Mouse (Mus musculus): ENCODE data around the gene Tfap2b. TPM values are rescaled to one million over a fixed set of nuclear protein-coding genes. Genes with fewer than 3 reads are reported as not detected.

Gene Tfap2b
- 0.27 and 0.68 TPM in 2 replicates for polyA plus RNA-seq (2015; fragmentation: Nextera tagmentation; extraction: Ambion mirVana)

DNA sequence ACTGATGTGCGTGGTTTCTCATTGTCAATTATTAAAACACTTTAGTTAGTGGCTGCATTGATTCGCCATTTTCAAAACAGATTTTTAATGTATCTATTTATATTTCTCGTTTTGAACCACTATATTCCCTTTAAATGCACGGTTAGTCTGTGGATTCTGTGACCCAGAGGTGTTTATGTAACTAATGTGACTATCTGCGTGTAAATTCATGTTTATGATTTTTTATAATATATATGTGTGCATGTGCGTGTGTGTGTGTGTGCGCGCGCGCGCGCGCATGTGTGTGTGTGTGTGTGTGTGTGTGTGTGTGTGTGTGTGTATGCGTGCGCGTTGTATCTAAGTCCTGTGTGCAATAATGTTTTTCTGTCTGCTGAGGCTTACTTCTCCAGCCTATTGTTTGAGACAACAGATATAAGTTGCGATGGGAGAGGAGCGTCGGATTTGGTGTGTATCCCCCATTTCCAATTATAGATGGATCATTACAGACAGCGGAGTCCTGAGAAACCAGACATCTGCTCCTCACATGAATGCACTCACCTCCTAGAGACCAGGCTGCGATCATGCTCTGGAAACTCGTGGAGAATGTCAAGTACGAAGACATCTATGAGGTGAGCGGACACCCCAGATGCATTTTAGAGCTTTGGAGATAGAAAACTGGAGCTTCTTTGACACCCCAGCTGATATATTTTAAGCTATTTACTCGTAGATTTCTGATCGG lies at the start of gene Tfap2b:
Gene Tfap2b, plus strand, starts transcription at position 274 of the 718 bp plus-strand sequence.
- 0 out of 2 replicates have a peak within 1 kb of the TSS, but pooled peaks have one; percentile 1 for H3K9ac ChIP-seq
- WGBS: 1% methylated on average over 26 of the region's 26 CpGs

DNA sequence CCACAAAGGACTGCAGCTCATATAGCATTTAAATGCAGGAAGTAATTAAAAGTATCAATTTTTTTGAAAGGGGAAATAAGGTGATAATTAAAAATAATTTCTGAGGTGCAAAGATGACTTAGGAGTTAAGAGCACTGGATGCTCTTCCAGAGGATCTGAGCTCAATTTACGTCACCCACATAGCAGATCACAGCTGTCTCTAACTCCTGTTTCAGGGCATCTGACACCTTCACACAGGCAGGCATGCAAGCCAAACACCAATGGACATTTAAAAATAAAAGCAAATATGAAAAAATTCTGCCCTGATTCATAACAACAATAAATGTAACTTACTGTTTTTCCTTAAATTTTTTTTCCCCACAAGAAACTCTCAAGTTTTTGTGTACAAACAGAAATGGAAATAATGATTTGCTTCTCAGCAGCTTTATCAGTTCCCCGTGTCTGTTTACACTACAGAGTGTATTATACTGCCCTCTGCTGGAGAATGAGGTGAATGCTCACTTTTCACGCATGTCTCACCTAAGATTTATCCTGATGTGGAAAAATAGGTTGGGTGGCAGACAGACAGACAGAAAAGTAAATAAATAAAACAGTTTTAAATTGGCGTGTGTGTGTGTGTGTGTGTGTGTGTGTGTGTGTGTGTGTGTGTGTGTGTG lies 29.8 kb upstream of the Tfap2b start:
- WGBS: 4% methylated on average over 4 of the region's 4 CpGs
- H3K27ac ChIP-seq (replicated peaks): no peak overlapping the region

More for the DNA sequence above, at the start of gene Tfap2b:
- peaks cover 68% of the 10 kb centered on the region for H3K27me3 ChIP-seq (replicated peaks)
- no peaks in the 10 kb centered on the region for H3K36me3 ChIP-seq
- H3K4me2 ChIP-seq: peak within 1 kb of the TSS; percentile 62
- H3K4me1 ChIP-seq: peaks cover 4% of the 10 kb centered on the region; the same call in 1 of the 2 replicates
- ATAC-seq (ENCODE audit: extremely low read depth, insufficient number of reproducible peaks, low FRiP score, low TSS enrichment): no peak
- H3K9me3 ChIP-seq: no peaks in the 10 kb centered on the region
- H3K4me3 ChIP-seq: peak within 1 kb of the TSS; percentile 42
- H3K27ac ChIP-seq (replicated peaks): no peak within 1 kb of the TSS

DNA sequence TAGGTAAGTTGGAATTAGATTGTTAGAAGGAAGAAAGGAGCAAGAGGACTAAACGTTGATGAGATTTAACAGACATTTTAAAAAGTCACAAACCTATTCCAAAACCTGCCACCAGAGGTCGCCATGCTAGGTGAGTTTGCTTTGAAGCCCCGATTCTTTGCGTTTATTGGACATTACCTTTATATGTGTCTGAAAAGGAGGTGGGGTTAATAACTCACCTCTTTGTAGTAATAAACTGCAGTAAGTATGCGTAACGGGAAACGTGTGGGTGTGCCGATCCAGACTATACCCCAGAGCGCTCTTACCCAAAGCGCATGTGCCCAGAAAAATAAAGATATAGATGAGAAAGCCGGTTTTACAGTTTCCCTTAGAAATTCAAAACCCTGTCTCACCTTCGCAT lies 3.1 kb upstream of the Tfap2b start:
- ATAC-seq (ENCODE audit: extremely low read depth, insufficient number of reproducible peaks, low FRiP score, low TSS enrichment): no peak
- 2% methylated on average over 12 of the region's 12 CpGs for WGBS
- Histone ChIP-seq H3K27me3 (replicated peaks) (peaks cover 41% of the 10 kb centered on the region), H3K27ac (replicated peaks) (no peak overlapping the region), H3K4me1 (peaks cover 4% of the 10 kb centered on the region; the same call in 1 of the 2 replicates), H3K4me3 (peak overlapping the region; percentile 46), H3K4me2 (peak overlapping the region; percentile 68), H3K36me3 (no peaks in the 10 kb centered on the region), H3K9ac (no peak overlapping the region), H3K9me3 (no peaks in the 10 kb centered on the region)

More for the DNA sequence above, 29.8 kb upstream of the Tfap2b start:
- no peak for ATAC-seq (ENCODE audit: extremely low read depth, insufficient number of reproducible peaks, low FRiP score, low TSS enrichment)
- Histone ChIP-seq H3K4me3 (no peak overlapping the region), H3K4me1 (no peaks in the 10 kb centered on the region), H3K9ac (no peak overlapping the region), H3K27me3 (replicated peaks) (0 out of 2 replicates have a peak, but pooled peaks cover 4% of the 10 kb centered on the region), H3K36me3 (no peaks in the 10 kb centered on the region), H3K9me3 (no peaks in the 10 kb centered on the region), H3K4me2 (no peak overlapping the region)

DNA sequence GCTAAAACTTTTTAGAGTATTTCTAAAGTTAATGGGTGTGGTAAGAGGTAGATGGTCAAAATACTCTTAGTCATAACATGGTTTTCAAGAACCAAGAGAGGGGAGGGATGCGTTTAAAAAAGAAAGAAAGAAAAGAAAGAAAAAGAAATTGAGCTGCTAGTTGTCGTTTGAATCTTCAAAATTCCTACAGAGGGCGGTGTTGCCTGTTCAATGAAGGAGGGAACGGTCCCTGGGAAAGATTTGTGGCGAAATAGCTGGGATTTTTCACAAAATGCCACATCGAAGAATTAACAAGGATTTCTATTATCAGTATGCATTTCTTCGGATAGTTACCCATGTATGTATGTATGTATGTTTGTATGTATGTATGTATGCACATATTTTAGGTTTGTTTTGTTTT lies 2.5 kb upstream of the Tfap2b start:
- H3K36me3 ChIP-seq: no peaks in the 10 kb centered on the region

DNA sequence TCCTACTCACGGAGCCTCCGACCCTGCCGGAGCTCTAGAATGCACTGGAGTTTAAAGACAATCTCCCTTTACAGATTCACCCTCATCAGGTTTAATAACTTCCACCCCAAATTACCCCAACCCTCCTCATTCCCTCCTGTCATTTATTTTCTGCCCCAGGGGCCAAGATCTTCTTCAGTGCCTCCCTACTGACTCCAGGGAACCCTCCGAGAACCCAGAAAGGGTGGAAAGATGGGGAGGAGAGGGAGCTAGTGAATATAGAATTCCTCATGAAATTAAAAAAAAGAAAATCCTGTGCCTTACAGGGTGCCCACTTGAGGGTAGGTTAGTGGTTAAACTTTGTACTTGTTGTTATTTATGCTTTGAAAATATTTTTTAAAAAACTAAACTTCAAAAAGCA lies 1.1 kb upstream of the Tfap2b start:
- 6% methylated on average over 4 of the region's 4 CpGs for WGBS
- H3K9ac ChIP-seq: no peak overlapping the region
- H3K36me3 ChIP-seq: no peaks in the 10 kb centered on the region
- peaks cover 61% of the 10 kb centered on the region for H3K27me3 ChIP-seq (replicated peaks)
- no peak overlapping the region for H3K4me3 ChIP-seq
- no peak overlapping the region for H3K4me2 ChIP-seq
- H3K4me1 ChIP-seq: peaks cover 4% of the 10 kb centered on the region; the same call in 1 of the 2 replicates
- H3K9me3 ChIP-seq: no peaks in the 10 kb centered on the region
- ATAC-seq (ENCODE audit: extremely low read depth, insufficient number of reproducible peaks, low FRiP score, low TSS enrichment): no peak
- H3K27ac ChIP-seq (replicated peaks): no peak overlapping the region

More for the DNA sequence above, 2.5 kb upstream of the Tfap2b start:
- H3K9me3 ChIP-seq: no peaks in the 10 kb centered on the region
- H3K27ac ChIP-seq (replicated peaks): no peak overlapping the region
- no peak for ATAC-seq (ENCODE audit: extremely low read depth, insufficient number of reproducible peaks, low FRiP score, low TSS enrichment)
- 1% methylated on average over 7 of the region's 7 CpGs for WGBS
- H3K9ac ChIP-seq: no peak overlapping the region
- H3K4me3 ChIP-seq: peak overlapping the region; percentile 46
- peak overlapping the region; percentile 68 for H3K4me2 ChIP-seq
- peaks cover 46% of the 10 kb centered on the region for H3K27me3 ChIP-seq (replicated peaks)
- H3K4me1 ChIP-seq: peaks cover 4% of the 10 kb centered on the region; the same call in 1 of the 2 replicates

DNA sequence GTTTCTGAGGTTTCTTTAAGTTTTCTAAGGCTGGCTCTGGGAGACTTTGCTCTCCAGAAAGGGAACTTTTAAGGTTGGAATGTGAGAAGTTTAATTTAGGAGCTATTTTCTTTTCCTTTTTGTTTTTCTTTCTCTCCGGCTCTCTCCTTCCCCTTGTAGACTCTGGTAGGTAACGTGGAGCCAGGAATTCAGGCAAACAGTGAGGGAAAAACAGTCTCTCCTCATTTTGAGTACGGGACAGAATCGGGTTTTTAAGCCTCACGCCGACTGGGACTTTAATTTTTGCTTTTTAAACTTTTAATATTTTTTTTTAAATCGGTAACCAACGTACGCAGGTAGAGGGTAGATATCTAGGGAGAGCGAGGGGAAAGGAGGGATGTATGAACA lies 638 bp downstream of the Tfap2b start:
- H3K27ac ChIP-seq (replicated peaks): no peak overlapping the region
- H3K36me3 ChIP-seq: no peaks in the 10 kb centered on the region
- peak overlapping the region; percentile 62 for H3K4me2 ChIP-seq
- H3K9ac ChIP-seq: no peak overlapping the region
- ATAC-seq (ENCODE audit: extremely low read depth, insufficient number of reproducible peaks, low FRiP score, low TSS enrichment): no peak
- peaks cover 4% of the 10 kb centered on the region; the same call in 1 of the 2 replicates for H3K4me1 ChIP-seq
- peaks cover 74% of the 10 kb centered on the region for H3K27me3 ChIP-seq (replicated peaks)
- H3K4me3 ChIP-seq: peak overlapping the region; percentile 42
- under 1% methylated on average over 10 of the region's 10 CpGs for WGBS
- no peaks in the 10 kb centered on the region for H3K9me3 ChIP-seq

DNA sequence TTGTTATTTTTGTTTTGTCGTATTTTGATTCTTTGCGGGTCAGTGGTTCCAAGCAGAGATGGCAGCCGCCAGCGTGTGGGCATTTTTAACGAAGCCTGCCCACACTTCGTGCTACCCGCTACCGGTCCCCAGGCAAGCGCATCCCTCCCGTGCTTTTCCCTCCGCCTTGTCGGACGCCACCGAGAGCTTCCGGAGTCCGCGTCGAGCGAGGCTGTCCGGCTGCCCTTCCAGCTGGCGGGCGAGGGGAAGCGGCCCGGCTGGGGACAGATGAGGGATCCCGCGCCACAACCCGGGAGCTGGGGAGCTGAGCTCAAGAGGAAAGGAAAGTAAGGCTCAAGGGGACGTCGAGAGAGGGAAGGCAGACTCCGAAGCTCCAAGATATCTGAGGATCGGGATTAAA lies 1.1 kb downstream of the Tfap2b start:
- Histone ChIP-seq H3K4me3 (peak overlapping the region; percentile 42), H3K4me1 (peaks cover 4% of the 10 kb centered on the region; the same call in 1 of the 2 replicates), H3K27ac (replicated peaks) (no peak overlapping the region), H3K9ac (0 out of 2 replicates have a peak overlapping the region, but pooled peaks have one; percentile 1), H3K36me3 (no peaks in the 10 kb centered on the region), H3K4me2 (peak overlapping the region; percentile 62), H3K27me3 (replicated peaks) (peaks cover 78% of the 10 kb centered on the region), H3K9me3 (no peaks in the 10 kb centered on the region)
- ATAC-seq (ENCODE audit: extremely low read depth, insufficient number of reproducible peaks, low FRiP score, low TSS enrichment): no peak
- WGBS: under 1% methylated on average over 31 of the region's 31 CpGs

DNA sequence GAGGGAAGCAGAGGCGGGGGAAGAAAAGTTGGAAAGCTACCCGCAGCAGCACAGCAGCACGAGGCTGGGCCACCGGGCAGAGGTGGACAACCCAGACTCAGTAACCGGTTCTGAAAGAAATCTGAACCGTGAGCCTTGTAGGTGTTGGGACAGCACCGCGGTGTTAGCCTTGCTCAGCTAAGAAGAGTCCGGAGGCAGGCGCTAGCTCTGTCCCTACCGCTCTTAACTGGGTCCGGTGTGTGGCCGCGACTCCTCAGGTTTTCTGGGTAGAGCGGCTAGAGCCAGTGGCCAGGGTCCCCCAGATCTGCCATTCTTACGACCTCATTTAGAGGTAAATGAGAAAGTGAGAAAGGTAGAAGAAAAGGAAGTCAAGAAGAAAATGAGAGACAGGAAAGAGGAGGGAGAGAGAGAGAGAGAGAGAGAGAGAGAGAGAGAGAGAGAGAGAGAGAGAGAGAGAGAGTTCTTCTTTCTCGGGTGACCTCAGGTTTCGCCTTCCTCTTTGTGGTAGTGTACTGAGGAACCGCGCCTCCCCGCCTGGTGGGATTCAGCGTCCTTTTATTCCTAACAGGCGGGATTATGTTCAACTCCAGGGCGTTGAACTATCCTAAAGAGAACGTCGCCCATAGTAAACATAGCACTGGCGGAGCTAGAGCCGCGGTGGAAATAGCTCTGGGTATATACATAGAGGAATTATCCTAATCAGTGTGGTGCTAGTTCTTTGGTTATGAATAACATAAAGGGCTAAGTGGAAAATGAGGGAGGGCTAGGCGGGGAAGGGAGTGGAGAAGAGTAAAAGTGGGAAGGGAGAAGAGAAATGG lies 1.7 kb downstream of the Tfap2b start:
- ATAC-seq (ENCODE audit: extremely low read depth, insufficient number of reproducible peaks, low FRiP score, low TSS enrichment): no peak
- no peaks in the 10 kb centered on the region for H3K9me3 ChIP-seq
- peak overlapping the region; percentile 42 for H3K4me3 ChIP-seq
- peaks cover 4% of the 10 kb centered on the region; the same call in 1 of the 2 replicates for H3K4me1 ChIP-seq
- peaks cover 85% of the 10 kb centered on the region for H3K27me3 ChIP-seq (replicated peaks)
- no peaks in the 10 kb centered on the region for H3K36me3 ChIP-seq
- no peak overlapping the region for H3K27ac ChIP-seq (replicated peaks)
- H3K9ac ChIP-seq: no peak overlapping the region
- WGBS: under 1% methylated on average over 29 of the region's 30 CpGs
- peak overlapping the region; percentile 62 for H3K4me2 ChIP-seq

DNA sequence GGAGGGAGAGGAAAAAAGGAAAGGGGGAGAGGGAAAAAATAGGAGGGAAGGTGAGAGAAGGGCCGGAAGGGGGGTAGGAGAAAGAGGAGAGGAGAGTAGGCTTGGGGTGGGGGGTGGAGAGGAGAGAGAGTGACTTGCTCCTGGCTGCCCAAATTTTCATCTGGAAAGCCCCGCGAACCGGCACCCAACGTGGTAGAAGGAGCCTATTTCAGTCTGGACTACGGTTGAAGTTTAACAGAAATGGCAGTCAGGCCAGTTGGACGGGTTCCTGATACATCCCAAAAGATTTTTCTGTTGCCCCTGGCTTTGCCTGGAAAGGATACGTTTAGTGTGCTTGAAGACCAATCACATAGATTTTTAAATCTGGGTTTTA lies 2.3 kb downstream of the Tfap2b start:
- no peak overlapping the region for H3K9ac ChIP-seq
- H3K27me3 ChIP-seq (replicated peaks): peaks cover 88% of the 10 kb centered on the region
- H3K36me3 ChIP-seq: no peaks in the 10 kb centered on the region
- no peak overlapping the region for H3K4me3 ChIP-seq
- H3K9me3 ChIP-seq: no peaks in the 10 kb centered on the region
- 4% methylated on average over 8 of the region's 8 CpGs for WGBS
- no peak overlapping the region for H3K27ac ChIP-seq (replicated peaks)
- ATAC-seq (ENCODE audit: extremely low read depth, insufficient number of reproducible peaks, low FRiP score, low TSS enrichment): no peak
- no peak overlapping the region for H3K4me2 ChIP-seq
- peaks cover 4% of the 10 kb centered on the region; the same call in 1 of the 2 replicates for H3K4me1 ChIP-seq

DNA sequence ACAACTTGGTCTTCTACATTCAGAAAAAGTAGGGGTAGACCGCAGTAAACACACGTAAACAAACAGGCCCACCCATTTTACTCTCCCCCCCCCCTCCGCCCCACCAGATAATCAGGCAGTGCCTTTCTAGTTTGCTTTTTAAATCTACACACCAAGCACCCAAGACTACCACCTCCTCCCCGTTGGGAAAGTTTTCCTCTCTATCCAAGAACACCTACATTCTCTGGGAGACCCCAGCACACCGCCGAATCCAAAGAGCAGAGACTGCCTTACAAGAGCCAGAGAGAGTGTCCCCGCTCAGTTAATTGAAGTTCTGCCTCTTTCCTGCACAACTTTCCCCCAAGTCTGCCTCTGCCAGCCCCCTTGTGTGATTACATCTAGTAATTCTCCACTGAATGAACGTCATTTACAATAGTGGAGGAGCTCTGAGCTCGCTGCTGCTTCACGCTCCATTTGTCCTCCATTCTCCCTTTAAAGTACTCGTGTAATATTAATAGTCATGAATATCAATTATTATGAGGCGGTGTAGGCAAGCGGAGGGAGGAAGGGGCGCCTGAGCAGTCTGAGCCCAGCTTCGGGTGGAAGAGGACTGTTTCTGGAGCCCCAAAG lies 2.9 kb downstream of the Tfap2b start:
- H3K27me3 ChIP-seq (replicated peaks): peaks cover 94% of the 10 kb centered on the region
- no peak overlapping the region for H3K9ac ChIP-seq
- H3K4me1 ChIP-seq: peaks cover 4% of the 10 kb centered on the region; the same call in 1 of the 2 replicates
- no peak overlapping the region for H3K4me3 ChIP-seq
- H3K36me3 ChIP-seq: no peaks in the 10 kb centered on the region
- no peak overlapping the region for H3K4me2 ChIP-seq
- WGBS: under 1% methylated on average over 15 of the region's 15 CpGs
- ATAC-seq (ENCODE audit: extremely low read depth, insufficient number of reproducible peaks, low FRiP score, low TSS enrichment): no peak
- H3K9me3 ChIP-seq: no peaks in the 10 kb centered on the region
- no peak overlapping the region for H3K27ac ChIP-seq (replicated peaks)
